8 mouse cellular contexts compared by ENCODE assay signal in genomic region chr1:36134584-36134983, GRCm38 (mm10).
DNase-seq lines count a peak whose midpoint lies in the region; ATAC-seq lines count a peak whose summit lies in the region.

No protein-coding gene starts in this region.

- ATAC-seq in embryonic facial prominence, embryonic 11.5 days (replicated peaks; ENCODE audit: insufficient number of reproducible peaks, low FRiP score, low TSS enrichment, low read depth), result 0 out of 2 replicates have a peak, but pooled peaks have one; percentile 60
- peak; percentile 41 for ATAC-seq in lung, embryonic 16.5 days (ENCODE audit: low read depth)

- H3K9ac ChIP-seq in embryonic facial prominence, embryonic 11.5 days (replicated peaks; ENCODE audit: low read length), result no peak overlapping the region
- H3K9ac ChIP-seq in lung, embryonic 16.5 days (ENCODE audit: low read length), result no peak overlapping the region

- no peaks in the 10 kb centered on the region for H3K4me1 ChIP-seq in embryonic facial prominence, embryonic 11.5 days (ENCODE audit: control insufficient read depth, insufficient read depth, low read length)
- peaks cover 3% of the 10 kb centered on the region; the same call in 1 of the 2 replicates for H3K4me1 ChIP-seq in lung, embryonic 16.5 days (replicated peaks; ENCODE audit: control insufficient read depth, insufficient read depth, low read length)

- peak; percentile 87 for DNase-seq in CD4-positive, CD25-positive, alpha-beta regulatory T cell, adult 2 months (ENCODE audit: low read depth, low spot score)
- DNase-seq in adrenal gland, postnatal 10 days, result peak; percentile 90
- peak; percentile 85 for DNase-seq in embryonic facial prominence, embryonic 11.5 days (ENCODE audit: low spot score)
- DNase-seq in heart, postnatal 14 days, result peak; percentile 75 to 84
- DNase-seq in layer of hippocampus, adult 18-20 months (ENCODE audit: low spot score in 2 of 2), result peak; percentile 47 to 79
- peak; percentile 89 for DNase-seq in retina, embryonic 14.5 days (ENCODE audit: low spot score)
- peak; percentile 81 to 86 for DNase-seq in thymus, postnatal 36 days

- no peak overlapping the region for H3K27ac ChIP-seq in embryonic facial prominence, embryonic 11.5 days (replicated peaks; ENCODE audit: low read depth, low read length)
- H3K27ac ChIP-seq in lung, embryonic 16.5 days (ENCODE audit: low read length), result no peak overlapping the region

- 1% methylated on average over 3 of the region's 3 CpGs for WGBS in embryonic facial prominence, embryonic 11.5 days
- WGBS in lung, embryonic 16.5 days, result 2% methylated on average over 3 of the region's 3 CpGs

- no peaks in the 10 kb centered on the region for H3K9me3 ChIP-seq in embryonic facial prominence, embryonic 11.5 days (replicated peaks; ENCODE audit: control insufficient read depth, low read length)
- no peaks in the 10 kb centered on the region for H3K9me3 ChIP-seq in lung, embryonic 16.5 days (ENCODE audit: control insufficient read depth, low read length)

- H3K27me3 ChIP-seq in embryonic facial prominence, embryonic 11.5 days (ENCODE audit: control insufficient read depth, insufficient read depth, low read length), result no peaks in the 10 kb centered on the region
- no peaks in the 10 kb centered on the region for H3K27me3 ChIP-seq in lung, embryonic 16.5 days (ENCODE audit: control insufficient read depth, insufficient read depth, low read depth, low read length)

- no peak overlapping the region for H3K4me2 ChIP-seq in embryonic facial prominence, embryonic 11.5 days (ENCODE audit: low read depth, low read length)
- no peak overlapping the region for H3K4me2 ChIP-seq in lung, embryonic 16.5 days (ENCODE audit: low read depth, low read length)

- intact Hi-C loops in heart, postnatal 14 days (cut with DNase I), result loop anchor here (2.0 to 10.0 kb wide), 5 partner anchors 66 to 1240 kb away; partner anchors contain the start of gene Hs6st1

- H3K36me3 ChIP-seq in embryonic facial prominence, embryonic 11.5 days (replicated peaks; ENCODE audit: control insufficient read depth, insufficient read depth, low read depth, low read length), result no peaks in the 10 kb centered on the region
- no peaks in the 10 kb centered on the region for H3K36me3 ChIP-seq in lung, embryonic 16.5 days (ENCODE audit: control insufficient read depth, insufficient read depth, low read length)

- no peak overlapping the region for H3K4me3 ChIP-seq in embryonic facial prominence, embryonic 11.5 days (ENCODE audit: low read depth, low read length)
- no peak overlapping the region for H3K4me3 ChIP-seq in lung, embryonic 16.5 days (ENCODE audit: low read length)
